Mouse (Mus musculus): ENCODE data around the gene Gm47959. TPM values are rescaled to one million over a fixed set of nuclear protein-coding genes. Genes with fewer than 3 reads are reported as not detected.
"Not testable (repeated sequence)": the region's sequence is repeated elsewhere in the genome, so short reads cannot be mapped to it uniquely, and the experiment has no call there.

The Gm47959 gene
- not detected in 2 replicates for polyA plus RNA-seq (2012; rRNA removed)

GRCm38 (mm10) chr1:83000306-83000705, at the start of gene Gm47959:
TSS of gene Gm47959 (plus strand) at chr1:83000548.
- not testable (repeated sequence) for H3K4me1 ChIP-seq (ENCODE audit: control insufficient read depth, insufficient read depth, low read length); H3K27ac ChIP-seq (ENCODE audit: insufficient read depth, low read length); H3K4me3 ChIP-seq (ENCODE audit: insufficient read depth, low read length)

DNA sequence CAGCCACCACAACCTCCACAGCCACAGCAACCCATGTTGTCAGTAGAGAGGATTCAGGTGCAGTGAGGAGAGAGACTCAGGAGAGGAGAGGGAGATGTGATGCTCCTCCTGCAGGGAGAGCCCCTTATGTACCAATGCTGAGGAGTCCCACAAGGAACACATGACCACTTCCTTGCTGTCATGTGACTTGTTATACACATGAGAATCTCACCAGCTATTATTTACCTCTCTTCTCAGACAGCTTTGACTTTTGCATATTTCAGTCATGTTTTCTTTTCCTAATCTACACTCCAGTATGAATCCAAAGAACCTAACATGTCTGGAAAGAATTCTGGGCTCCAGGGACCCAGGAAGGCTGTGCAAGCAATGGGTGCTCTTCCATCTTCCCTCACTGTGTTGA, 44.4 kb upstream of the Gm47959 start, which contains the start of gene Gm7544:
Gm7544 (minus strand) TSS at position 101 of the 400 bp plus-strand sequence.
- H3K27ac ChIP-seq (ENCODE audit: insufficient read depth, low read length); H3K4me1 ChIP-seq (ENCODE audit: control insufficient read depth, insufficient read depth, low read length); H3K4me3 ChIP-seq (ENCODE audit: insufficient read depth, low read length): not testable (repeated sequence)

GRCm38 (mm10) chr1:82959870-82960385, 40.4 kb upstream of the Gm47959 start, which contains the start of gene Gm47955:
TSS of gene Gm47955 (plus strand) at chr1:82960286.
- H3K4me3 ChIP-seq (ENCODE audit: insufficient read depth, low read length), result no peak within 1 kb of the TSS
- no peak within 1 kb of the TSS for H3K27ac ChIP-seq (ENCODE audit: insufficient read depth, low read length)
- H3K4me1 ChIP-seq (ENCODE audit: control insufficient read depth, insufficient read depth, low read length), result no peaks in the 10 kb centered on the region
- TF ChIP-seq CTCF (IDR thresholded peaks at IDR 0.05; ENCODE audit: extremely low read depth, insufficient read depth, low read length) (no peak), POLR2A (IDR thresholded peaks at IDR 0.05; ENCODE audit: extremely low read depth, insufficient read depth, low read length) (no peak)

DNA sequence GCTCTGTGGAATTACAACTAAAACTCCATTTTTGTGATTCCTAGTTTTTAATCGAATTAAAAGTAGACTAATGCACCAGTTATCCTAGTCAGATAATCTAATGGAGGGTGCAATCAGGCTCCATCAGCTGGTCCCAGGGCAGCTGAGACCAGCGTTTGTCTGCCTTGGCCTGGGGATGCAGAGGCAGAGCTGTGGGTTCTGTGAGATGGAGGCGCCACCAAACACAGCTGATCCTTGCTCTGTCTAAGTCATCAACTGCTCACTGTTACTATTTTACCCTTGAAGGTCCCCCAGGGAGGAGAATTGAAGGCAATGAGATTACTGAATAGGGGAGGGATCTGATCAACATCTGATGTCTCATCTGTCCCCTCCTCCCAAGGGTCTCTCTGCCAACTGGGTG, 33.9 kb upstream of the Gm47959 start:
- no peak overlapping the region for H3K27ac ChIP-seq (ENCODE audit: insufficient read depth, low read length)
- H3K4me1 ChIP-seq (ENCODE audit: control insufficient read depth, insufficient read depth, low read length), result no peaks in the 10 kb centered on the region
- TF ChIP-seq CTCF (IDR thresholded peaks at IDR 0.05; ENCODE audit: extremely low read depth, insufficient read depth, low read length) (no peak), POLR2A (IDR thresholded peaks at IDR 0.05; ENCODE audit: extremely low read depth, insufficient read depth, low read length) (no peak)

GRCm38 (mm10) chr1:82972046-82972445, 28.3 kb upstream of the Gm47959 start:
- H3K27ac ChIP-seq (ENCODE audit: insufficient read depth, low read length), result no peak overlapping the region
- TF ChIP-seq POLR2A (IDR thresholded peaks at IDR 0.05; ENCODE audit: extremely low read depth, insufficient read depth, low read length) (no peak), CTCF (IDR thresholded peaks at IDR 0.05; ENCODE audit: extremely low read depth, insufficient read depth, low read length) (no peak)

More for the DNA sequence above, 33.9 kb upstream of the Gm47959 start:
- H3K4me3 ChIP-seq (ENCODE audit: insufficient read depth, low read length), result no peak overlapping the region

GRCm38 (mm10) chr1:82973244-82973643, 27.1 kb upstream of the Gm47959 start:
- Histone ChIP-seq H3K4me3 (ENCODE audit: insufficient read depth, low read length) (no peak overlapping the region), H3K4me1 (ENCODE audit: control insufficient read depth, insufficient read depth, low read length) (no peaks in the 10 kb centered on the region), H3K27ac (ENCODE audit: insufficient read depth, low read length) (peak overlapping the region; percentile 14; the same call in 1 of the 2 replicates)
- TF ChIP-seq CTCF (IDR thresholded peaks at IDR 0.05; ENCODE audit: extremely low read depth, insufficient read depth, low read length) (no peak), POLR2A (IDR thresholded peaks at IDR 0.05; ENCODE audit: extremely low read depth, insufficient read depth, low read length) (no peak)

More at GRCm38 (mm10) chr1:82972046-82972445, 28.3 kb upstream of the Gm47959 start:
- no peaks in the 10 kb centered on the region for H3K4me1 ChIP-seq (ENCODE audit: control insufficient read depth, insufficient read depth, low read length)
- H3K4me3 ChIP-seq (ENCODE audit: insufficient read depth, low read length), result no peak overlapping the region

DNA sequence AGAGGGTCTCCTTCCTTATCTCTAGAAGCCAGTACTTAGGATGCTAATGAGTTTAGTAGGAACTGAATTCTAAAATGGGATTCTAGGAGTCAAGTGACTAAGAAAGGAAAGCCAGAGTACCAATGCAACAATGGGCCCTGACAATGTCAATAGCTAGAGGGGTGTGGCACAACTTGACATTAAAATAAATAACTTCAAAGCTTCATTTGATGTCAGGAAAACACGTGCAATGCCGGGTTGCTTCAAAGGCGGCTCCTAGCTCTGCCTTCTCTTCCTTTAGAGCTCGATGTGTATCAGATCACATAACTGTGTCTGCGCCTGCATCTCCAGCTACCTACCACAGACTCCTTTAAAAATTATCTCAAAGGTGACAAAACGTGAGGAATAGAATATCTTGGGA, 26.4 kb upstream of the Gm47959 start:
- no peaks in the 10 kb centered on the region for H3K4me1 ChIP-seq (ENCODE audit: control insufficient read depth, insufficient read depth, low read length)
- H3K27ac ChIP-seq (ENCODE audit: insufficient read depth, low read length), result peak overlapping the region; percentile 90
- no peak for TF ChIP-seq POLR2A (IDR thresholded peaks at IDR 0.05; ENCODE audit: extremely low read depth, insufficient read depth, low read length)
- no peak for TF ChIP-seq CTCF (IDR thresholded peaks at IDR 0.05; ENCODE audit: extremely low read depth, insufficient read depth, low read length)
- no peak overlapping the region for H3K4me3 ChIP-seq (ENCODE audit: insufficient read depth, low read length)

DNA sequence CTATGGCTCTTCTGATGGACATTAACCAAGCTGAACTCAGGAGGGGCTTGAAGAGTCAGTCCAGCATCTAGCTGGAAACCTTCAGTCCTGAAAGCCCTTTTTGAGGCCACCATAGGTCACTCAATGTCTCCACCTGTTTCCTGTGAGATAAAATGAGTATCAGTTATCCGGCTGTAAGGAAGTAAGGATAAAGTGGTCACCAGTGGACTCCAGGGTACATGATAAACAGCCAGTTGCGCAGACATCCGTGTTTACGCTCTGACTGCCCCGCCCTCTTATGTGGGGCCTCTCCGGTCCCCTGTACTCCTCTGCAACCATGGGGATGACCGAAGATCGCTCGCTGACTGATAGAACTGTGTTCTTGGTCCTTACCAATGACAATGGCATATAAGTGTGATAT, 26.0 kb upstream of the Gm47959 start:
- Histone ChIP-seq H3K4me1 (ENCODE audit: control insufficient read depth, insufficient read depth, low read length) (no peaks in the 10 kb centered on the region), H3K27ac (ENCODE audit: insufficient read depth, low read length) (peak overlapping the region; percentile 90), H3K4me3 (ENCODE audit: insufficient read depth, low read length) (no peak overlapping the region)
- TF ChIP-seq CTCF (IDR thresholded peaks at IDR 0.05; ENCODE audit: extremely low read depth, insufficient read depth, low read length) (no peak), POLR2A (IDR thresholded peaks at IDR 0.05; ENCODE audit: extremely low read depth, insufficient read depth, low read length) (no peak)

DNA sequence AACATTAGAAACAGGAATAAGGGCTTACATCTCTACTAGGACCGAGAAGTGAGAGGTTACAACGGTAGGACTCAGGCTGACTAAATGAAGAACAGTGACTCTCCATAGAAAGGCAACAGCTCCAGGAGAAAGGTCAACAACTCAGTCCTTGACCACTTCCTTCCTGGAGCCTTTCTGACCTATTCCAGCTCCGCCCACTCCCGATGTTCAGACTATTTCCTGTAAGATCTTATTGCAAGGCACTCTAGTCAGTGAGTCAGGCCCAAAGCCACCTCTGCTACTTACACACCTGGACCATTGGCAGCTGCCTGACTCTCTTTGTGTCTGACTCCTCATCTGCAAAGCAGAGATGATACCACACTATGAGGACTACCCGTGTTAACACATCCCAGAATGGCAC, 24.6 kb upstream of the Gm47959 start:
- Histone ChIP-seq H3K27ac (ENCODE audit: insufficient read depth, low read length) (no peak overlapping the region), H3K4me3 (ENCODE audit: insufficient read depth, low read length) (no peak overlapping the region), H3K4me1 (ENCODE audit: control insufficient read depth, insufficient read depth, low read length) (no peaks in the 10 kb centered on the region)
- no peak for TF ChIP-seq CTCF (IDR thresholded peaks at IDR 0.05; ENCODE audit: extremely low read depth, insufficient read depth, low read length)
- no peak for TF ChIP-seq POLR2A (IDR thresholded peaks at IDR 0.05; ENCODE audit: extremely low read depth, insufficient read depth, low read length)

DNA sequence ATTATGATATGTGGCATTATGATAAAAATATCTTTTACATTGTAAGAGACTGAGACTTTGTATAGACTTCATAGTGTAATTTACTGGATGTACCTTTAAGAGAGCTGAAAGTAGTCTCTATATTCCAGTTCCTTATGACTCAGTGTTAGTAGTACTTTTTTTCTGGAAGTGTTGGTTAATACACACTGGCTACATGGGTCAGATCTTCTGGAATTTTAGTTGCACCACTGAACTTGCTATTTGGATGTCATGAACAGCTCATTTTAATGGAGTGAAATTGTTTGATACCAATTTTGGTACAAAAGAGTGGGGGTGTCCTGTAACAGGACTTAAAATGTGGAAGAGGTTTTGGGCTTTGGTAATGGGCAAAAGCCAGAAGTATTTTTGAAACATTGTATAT, 22.5 kb upstream of the Gm47959 start:
- no peak for TF ChIP-seq CTCF (IDR thresholded peaks at IDR 0.05; ENCODE audit: extremely low read depth, insufficient read depth, low read length)
- TF ChIP-seq POLR2A (IDR thresholded peaks at IDR 0.05; ENCODE audit: extremely low read depth, insufficient read depth, low read length), result no peak
- Histone ChIP-seq H3K4me1 (ENCODE audit: control insufficient read depth, insufficient read depth, low read length) (no peaks in the 10 kb centered on the region), H3K4me3 (ENCODE audit: insufficient read depth, low read length) (no peak overlapping the region), H3K27ac (ENCODE audit: insufficient read depth, low read length) (no peak overlapping the region)
